Mouse (Mus musculus) brain, embryonic 14.5 days (tissue): ENCODE data around the gene Neurl1a. TPM values are rescaled to one million over a fixed set of nuclear protein-coding genes. Genes with fewer than 3 reads are reported as not detected.
"Not testable (repeated sequence)": the region's sequence is repeated elsewhere in the genome, so short reads cannot be mapped to it uniquely, and the experiment has no call there.

ENCODE experiments used
- DNase-seq: peaks from one replicate; pipeline ENCODE4 v3.0.0-alpha.2; 2011; ENCODE audit warnings: low read depth
- CTCF ChIP-seq: fragments of 200-500 bp; IDR thresholded peaks from 2 replicates; pipeline ENCODE4 v1.5.1; 2012; ENCODE audit warnings: inconsistent platforms, mild to moderate bottlenecking, moderate library complexity, borderline replicate concordance; ENCODE audit not compliant: insufficient read depth, insufficient read length; ENCODE audit errors: extremely low read depth
- POLR2A ChIP-seq: fragments of 200-500 bp; IDR thresholded peaks from 2 replicates; pipeline ENCODE4 v1.6.1; 2012; ENCODE audit warnings: mild to moderate bottlenecking, inconsistent platforms, borderline replicate concordance; ENCODE audit not compliant: poor library complexity, insufficient read depth, insufficient read length, severe bottlenecking; ENCODE audit errors: extremely low read depth
- polyA plus RNA-seq: library from polyadenylated mRNA; depleted of rRNA; stranded (reverse); fragments of >200 nt; gene quantifications from 2 replicates; pipeline ENCODE4 v1.2.3, GENCODE M21; 2012; rRNA removed

The Neurl1a gene
- 13.6 and 22.2 TPM in 2 replicates for polyA plus RNA-seq

GRCm38 (mm10) chr19:47178431-47179271 is at the start of gene Neurl1a:
Gene Neurl1a (plus strand): TSS chr19:47178820.
- TF ChIP-seq CTCF (no peak), POLR2A (no peak)
- peak; percentile 78 for DNase-seq

GRCm38 (mm10) chr19:47128835-47129234 is 49.8 kb upstream of the Neurl1a start:
- TF ChIP-seq CTCF (no peak), POLR2A (no peak)
- no peak for DNase-seq

GRCm38 (mm10) chr19:47130551-47131125 is 48.0 kb upstream of the Neurl1a start:
- TF ChIP-seq CTCF (no peak), POLR2A (no peak)
- no peak for DNase-seq

- TF ChIP-seq CTCF (no peak), POLR2A (no peak)
- DNase-seq, result no peak
Observed at GRCm38 (mm10) chr19:47133161-47133560, 45.5 kb upstream of the Neurl1a start.

- no peak for TF ChIP-seq CTCF
- TF ChIP-seq POLR2A, result no peak
- DNase-seq, result no peak
Observed at GRCm38 (mm10) chr19:47135568-47135967, 43.1 kb upstream of the Neurl1a start.

GRCm38 (mm10) chr19:47136170-47136569 is 42.5 kb upstream of the Neurl1a start:
- DNase-seq, result no peak
- TF ChIP-seq POLR2A (no peak), CTCF (no peak)

- peak; percentile 56 for DNase-seq
- TF ChIP-seq POLR2A, result no peak
- no peak for TF ChIP-seq CTCF
Observed at GRCm38 (mm10) chr19:47137051-47137581, 41.5 kb upstream of the Neurl1a start.

GRCm38 (mm10) chr19:47137771-47138421 is 40.7 kb upstream of the Neurl1a start, which contains the start of gene Calhm2:
Gene Calhm2 (minus strand): TSS chr19:47138294.
- peak; percentile 24 for DNase-seq
- TF ChIP-seq CTCF, result no peak
- TF ChIP-seq POLR2A, result no peak

GRCm38 (mm10) chr19:47139611-47140010 is 39.0 kb upstream of the Neurl1a start:
- not testable (repeated sequence) for DNase-seq

GRCm38 (mm10) chr19:47142438-47142837 is 36.2 kb upstream of the Neurl1a start:
- TF ChIP-seq CTCF (no peak), POLR2A (no peak)
- no peak for DNase-seq

GRCm38 (mm10) chr19:47144154-47144553 is 34.5 kb upstream of the Neurl1a start, which contains the start of gene Calhm1:
Gene Calhm1 (minus strand): TSS chr19:47144254.
- TF ChIP-seq CTCF (no peak), POLR2A (no peak)
- no peak for DNase-seq

GRCm38 (mm10) chr19:47148267-47148847 is 30.3 kb upstream of the Neurl1a start:
- no peak for DNase-seq
- no peak for TF ChIP-seq POLR2A
- TF ChIP-seq CTCF, result no peak
